Mouse (Mus musculus) MEL-GATA-1-ER (cell line): ENCODE data around the gene Ceacam2.
A peak's percentile ranks its signal among the peaks of the same experiment; 100 is the strongest.
"Not testable (repeated sequence)": the region's sequence is repeated elsewhere in the genome, so short reads cannot be mapped to it uniquely, and the experiment has no call there.

ENCODE experiments used
- DNase-seq: peaks from one replicate; pipeline ENCODE4 v3.0.0-alpha.2; 2012; ENCODE audit warnings: low read depth; ENCODE audit errors: extremely low read depth

The Ceacam2 gene

DNA sequence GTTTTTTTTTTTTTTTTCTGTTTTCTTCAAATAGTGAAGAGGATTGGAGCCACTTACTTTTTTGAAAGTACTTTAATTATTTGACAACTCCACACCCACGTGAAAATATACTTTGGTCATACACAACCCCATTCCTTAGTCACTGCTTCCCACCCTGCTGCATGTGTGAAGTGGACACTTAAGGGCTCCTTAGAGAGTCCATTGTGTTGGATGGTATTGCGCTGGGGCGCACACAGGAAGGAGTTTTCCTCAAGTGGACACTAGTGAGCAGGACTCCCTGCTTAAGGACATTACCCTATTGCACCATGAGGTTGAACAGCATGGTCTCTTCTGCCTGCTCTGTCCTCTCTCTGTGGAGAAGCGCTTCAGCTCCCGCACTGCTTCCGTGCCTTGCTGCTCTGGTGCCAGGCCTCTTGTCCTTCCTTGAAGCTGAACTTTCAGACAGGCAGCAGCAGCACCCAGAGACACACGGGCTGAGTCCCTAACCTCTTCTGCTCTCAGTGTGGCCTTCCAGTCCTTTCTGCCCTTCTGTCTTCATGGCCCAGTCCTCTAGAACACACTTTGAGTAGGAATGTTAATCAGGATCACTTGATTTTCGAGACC lies 56.4 kb downstream of the Ceacam2 start:
- DNase-seq: no peak

DNA sequence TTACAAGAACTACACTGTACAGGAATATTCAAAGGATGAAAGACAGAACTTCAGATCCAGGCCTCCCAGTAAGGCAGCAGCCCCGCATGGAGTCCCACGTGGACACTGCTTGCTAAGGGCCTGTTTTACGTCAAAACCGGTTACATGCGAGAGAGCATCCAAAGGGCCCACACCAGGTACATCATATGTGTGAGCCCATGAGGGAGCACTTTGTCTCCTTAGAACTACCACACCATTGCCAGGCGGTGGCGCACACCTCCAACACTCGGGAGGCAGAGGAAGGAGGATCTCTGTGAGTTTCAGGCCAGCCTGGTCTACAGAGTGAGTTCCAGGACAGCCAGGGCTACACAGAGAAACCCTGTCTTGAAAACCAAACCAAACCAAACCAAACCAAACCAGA lies 58.9 kb downstream of the Ceacam2 start:
- not testable (repeated sequence) for DNase-seq

DNA sequence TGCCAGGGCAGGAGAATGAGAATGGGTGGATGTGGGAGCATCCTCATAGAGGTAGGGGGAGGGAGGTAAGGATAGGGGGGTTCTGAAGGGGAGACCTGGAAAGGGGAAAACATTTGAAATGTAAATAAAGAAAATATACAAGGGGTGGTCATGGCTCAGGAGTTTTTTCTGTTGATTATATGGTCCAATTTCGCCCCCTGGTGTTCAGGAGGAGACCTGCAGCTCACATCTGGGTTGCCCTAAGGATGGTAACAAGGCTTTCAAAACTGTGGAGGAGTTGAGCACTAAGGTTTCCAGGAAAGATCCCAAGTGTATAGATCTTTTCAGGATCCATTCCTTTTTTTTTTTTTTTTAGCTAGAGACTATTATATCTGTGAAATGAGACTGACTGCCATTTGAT lies 60.2 kb downstream of the Ceacam2 start:
- no peak for DNase-seq

DNA sequence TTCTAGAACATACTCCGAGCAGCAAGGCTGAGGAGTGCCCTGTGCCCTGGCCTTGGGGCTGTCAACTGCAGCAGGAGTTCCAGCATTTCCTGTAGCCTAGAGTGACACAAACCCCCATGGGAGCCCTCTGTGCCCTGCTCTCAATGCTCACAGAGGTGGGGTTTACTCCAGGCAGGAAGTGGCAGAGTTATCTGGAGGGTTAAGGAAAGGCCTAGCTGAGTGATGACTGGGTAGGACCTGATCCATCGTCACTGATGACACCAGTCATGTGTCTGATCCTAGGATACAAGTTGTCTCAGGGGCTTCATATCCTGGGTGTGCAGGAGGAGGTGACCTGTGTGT lies 61.9 kb downstream of the Ceacam2 start:
- DNase-seq: not testable (repeated sequence)

DNA sequence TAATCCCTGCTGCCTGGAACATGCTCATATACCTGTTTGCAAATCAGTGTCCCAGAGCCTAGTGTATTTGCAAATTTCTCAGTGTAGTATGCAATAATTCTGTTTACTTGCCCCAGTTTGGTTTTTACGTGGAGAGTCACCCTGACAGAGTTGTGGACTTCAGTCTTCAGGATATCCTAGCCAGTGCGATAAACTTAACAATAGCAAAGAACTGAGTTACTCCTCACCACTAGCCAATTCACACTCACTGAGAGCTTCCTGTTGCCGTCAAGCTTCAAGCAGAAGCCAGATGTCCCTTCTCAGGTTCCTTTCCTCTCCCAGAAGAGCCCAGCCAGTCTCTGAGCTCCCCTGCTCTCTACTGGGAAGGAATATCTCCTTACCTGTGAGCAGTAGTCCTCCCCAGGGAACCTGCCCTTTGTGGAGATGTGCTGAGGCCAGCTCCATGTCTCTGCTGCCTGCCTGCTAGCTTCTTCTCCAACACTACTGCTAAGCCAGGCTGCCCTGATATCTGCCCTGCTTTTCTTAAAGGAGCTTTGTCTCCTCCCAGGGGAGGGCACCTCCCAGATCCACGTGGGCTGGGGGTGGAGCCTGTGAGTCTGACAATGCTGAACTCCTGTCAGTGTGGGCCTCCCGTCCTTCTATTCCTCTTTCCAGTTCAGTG lies 62.4 kb downstream of the Ceacam2 start, which contains the start of gene Ceacam1:
TSS of gene Ceacam1 (minus strand) at position 513 of the 661 bp plus-strand sequence.
- peak; percentile 73 for DNase-seq

DNA sequence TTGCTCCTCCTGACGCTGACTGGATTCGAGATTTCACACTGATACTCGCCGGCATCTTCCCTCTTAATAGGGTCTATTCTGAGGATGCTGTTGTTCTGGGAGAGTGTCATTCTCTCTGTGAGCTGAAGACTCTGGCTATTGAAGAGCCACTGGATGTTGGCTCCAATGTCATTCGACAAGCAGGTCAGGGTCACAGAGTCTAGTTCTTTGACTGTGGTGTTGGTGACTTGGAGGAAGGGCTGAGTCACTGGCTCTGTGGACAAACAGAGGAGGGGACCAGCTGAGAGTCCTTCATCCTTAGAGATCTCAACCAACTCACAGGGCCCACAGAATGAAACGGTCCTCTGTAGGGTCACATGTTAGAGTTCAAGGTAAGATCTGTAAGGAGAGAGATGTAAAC lies 67.8 kb downstream of the Ceacam2 start:
- DNase-seq: not testable (repeated sequence)
